Mouse (Mus musculus) left cerebral cortex, adult 11 months (tissue): ENCODE measurements around the gene Gm26620.

Experiments used
- DNase-seq: peaks from one replicate; pipeline ENCODE4 v3.0.0; 2022; ENCODE audit warnings: low spot score

Gene Gm26620

DNA sequence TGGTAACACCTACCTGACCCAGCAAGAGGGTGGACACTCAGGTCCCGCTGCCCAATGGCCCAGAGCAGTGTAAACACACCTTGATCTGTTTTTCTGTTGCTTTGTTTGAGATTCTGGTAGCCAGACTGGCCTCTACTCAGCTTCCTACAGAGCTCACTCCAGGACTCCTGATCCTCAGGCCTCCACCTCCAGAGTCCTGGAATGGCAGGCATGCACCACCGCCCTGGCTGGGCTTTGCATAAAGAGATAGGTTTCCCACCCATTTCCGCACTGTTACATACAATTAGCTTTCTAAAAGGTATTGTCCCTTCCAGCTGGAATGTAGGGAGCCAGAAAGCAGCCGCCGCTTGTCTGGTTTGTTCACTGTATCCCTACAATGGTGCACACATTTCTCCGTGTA, 13.5 kb upstream of the Gm26620 start:
- DNase-seq, result no peak

DNA sequence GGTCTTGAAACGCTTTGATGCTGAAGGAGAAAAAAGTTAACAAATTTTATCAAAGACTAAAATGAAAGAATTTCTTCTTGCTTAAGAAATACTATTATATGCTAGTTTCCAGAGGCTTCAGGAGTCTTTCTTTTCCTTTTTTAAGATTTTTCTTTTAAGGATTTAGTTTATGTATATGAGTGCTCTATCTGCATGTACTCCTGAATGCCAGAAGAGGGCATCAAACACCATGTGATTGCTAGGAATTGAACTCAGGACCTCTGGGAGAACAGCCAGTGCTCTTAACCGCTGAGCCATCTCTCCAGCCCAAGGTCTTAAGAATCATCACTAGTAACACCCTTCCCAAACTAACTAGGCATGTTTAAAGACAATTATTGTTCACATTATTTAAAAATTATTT, 12.9 kb upstream of the Gm26620 start:
- no peak for DNase-seq

GRCm38 (mm10) chr1:170875676-170876075, 9.2 kb upstream of the Gm26620 start:
- DNase-seq, result no peak

GRCm38 (mm10) chr1:170876906-170877305, 8.0 kb upstream of the Gm26620 start:
- DNase-seq, result no peak

DNA sequence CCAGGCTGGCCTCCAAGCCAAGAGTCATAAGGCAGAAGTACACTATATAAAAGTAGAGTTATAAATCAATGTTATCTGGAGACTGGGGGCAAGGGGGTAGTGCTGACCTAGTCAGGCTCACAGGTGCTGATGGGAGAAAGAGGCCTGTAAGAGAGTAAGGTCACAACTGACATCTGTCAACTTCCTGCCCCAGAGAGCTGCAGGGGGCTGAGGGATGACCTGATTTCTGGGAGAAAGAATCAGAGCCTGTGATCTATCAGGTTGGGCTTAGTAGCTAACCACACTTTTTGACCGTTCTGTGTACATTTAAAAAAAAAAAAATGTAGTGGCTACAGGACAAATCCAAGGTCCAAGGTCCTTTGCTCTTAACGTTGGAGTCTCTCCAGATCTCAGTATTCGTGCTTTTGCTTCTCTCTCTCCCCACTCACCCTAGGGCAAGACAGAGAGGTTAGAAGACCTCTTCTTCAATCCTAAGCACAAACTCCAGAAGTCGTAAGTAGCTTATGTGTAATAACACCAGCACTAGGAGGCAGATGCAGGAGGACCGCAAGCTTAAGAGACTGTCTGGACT, 1.9 kb upstream of the Gm26620 start:
- DNase-seq, result no peak

DNA sequence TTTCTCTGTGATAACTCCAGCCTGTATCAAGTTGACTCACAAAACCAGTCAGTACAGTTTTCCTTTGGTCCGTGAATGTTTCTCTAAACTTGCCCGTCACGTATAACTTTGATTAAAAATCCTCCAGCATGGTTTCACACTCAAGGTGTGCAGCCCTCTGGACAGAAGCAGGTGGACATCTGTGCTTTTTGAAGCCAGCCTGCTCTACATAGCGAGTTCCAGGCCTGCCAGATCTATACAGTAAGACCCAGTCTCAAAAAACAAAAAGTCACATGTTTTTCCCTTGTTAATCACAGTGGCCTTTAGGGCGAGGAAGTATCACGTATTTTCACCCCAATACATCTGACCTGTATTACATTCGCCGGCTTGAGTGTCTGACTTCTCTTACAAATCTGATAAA, 475 bp upstream of the Gm26620 start:
- no peak for DNase-seq

DNA sequence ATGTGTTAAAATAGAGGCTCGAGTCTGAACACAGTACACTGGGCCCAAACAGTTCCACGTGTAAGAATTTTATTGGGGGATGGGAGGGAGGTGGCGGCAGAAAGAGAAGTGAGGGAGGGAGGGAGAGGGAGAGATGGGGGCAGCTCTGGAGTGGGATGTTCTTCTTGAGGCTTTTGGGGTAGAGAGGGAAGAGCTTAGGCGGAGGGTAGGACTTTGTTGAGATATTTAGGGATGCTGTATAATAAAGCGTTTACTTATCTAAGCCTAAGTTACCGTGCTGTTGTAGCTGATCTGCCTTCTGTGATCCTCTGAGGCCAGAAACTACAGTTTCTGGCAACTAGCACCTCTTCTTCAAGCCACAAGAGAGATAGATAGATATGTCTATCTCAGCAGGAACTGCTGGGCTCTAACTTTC, 1.2 kb downstream of the Gm26620 start:
- DNase-seq, result no peak

- no peak for DNase-seq
These were observed 4.4 kb downstream of the Gm26620 start for GRCm38 (mm10) chr1:170889310-170889709.

GRCm38 (mm10) chr1:170891646-170892045, 6.8 kb downstream of the Gm26620 start:
- no peak for DNase-seq

DNA sequence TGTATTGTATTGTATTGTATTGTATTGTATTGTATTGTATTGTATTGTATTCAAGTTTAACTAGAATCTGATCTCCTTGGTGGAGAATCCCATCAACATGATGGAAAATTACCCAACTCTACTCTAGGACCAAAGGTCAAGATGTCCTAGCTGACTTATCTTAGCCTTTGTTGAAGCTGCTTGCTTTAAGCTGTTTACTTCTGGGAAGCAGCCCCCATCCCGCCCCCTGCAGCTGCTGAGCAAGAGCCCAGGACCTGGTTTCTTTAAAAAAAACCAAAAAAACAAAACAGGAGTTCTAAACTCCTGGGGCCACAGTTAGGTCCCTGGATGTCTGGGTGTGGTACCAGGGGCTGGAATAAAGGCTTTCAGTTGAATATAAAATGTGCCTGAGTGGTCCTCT, 7.4 kb downstream of the Gm26620 start:
- DNase-seq, result no peak

- no peak for DNase-seq
These were observed 10.0 kb downstream of the Gm26620 start for GRCm38 (mm10) chr1:170894603-170895602.

- DNase-seq, result no peak
These were observed 11.9 kb downstream of the Gm26620 start for GRCm38 (mm10) chr1:170896651-170897281.

DNA sequence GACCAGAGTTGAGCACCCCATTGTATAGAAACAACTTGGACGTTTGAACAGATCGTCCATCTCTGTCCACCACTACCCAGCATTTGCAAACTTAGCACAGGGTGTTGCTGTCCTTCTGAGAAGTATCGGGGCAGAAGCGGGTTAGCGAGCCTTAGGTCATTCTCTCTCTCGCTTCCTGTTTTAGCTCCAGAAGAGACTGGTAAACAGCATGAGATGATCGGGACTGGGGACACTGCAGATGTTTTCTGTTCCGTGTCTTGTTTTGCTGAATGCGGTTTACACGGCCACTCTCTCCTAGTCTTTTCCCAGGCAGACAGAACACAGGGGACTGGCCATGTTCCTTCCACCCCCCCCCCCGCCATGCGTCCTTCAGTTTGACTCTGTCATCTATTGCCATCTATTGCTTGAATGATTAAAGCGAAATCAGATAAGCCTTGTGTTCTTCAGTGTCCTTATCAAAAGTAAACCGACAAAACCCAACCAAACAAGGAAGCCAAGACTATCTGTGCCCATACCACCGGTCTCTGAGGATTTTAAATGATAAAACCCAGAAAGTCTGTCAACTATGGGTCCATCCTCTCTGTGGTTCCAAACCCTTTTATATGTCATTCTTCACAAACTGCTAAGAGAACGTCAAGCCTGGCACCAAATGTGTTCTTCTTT, 13.7 kb downstream of the Gm26620 start:
- DNase-seq, result no peak

DNA sequence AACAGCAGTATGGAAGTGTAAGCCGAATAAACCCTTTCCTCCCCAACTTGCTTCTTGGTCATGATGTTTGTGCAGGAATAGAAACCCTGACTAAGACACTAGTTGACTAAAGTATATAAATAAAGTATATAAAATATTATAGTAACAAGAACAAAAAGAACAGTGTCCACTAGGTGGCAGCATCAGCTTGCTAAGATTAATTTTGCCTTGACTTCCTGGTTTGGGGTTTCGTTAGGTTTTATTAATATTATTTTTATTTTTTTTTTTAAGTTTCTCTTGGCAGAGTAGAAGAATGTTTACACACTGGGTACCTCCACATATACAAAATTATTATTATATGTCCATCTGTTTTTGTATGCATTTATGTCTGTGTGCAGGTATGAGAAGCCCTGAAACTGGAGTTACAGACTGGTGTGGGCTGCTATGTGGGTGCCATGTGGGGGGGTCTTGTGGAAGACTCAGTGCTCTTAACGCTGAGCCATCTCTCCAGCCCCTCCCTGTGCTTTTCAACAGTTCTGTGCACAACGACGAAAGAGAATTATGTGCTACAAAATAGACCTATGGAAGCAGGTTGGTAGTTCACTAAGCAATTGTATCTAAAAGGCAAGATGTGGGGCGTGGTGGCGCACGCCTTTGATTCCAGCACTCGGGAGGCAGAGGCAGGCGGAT, 16.1 kb downstream of the Gm26620 start:
- no peak for DNase-seq

- DNase-seq, result peak; percentile 73
These were observed 16.8 kb downstream of the Gm26620 start for GRCm38 (mm10) chr1:170901536-170902238.

GRCm38 (mm10) chr1:170903485-170903884, 18.6 kb downstream of the Gm26620 start:
- DNase-seq, result no peak

GRCm38 (mm10) chr1:170907111-170907455, 22.2 kb downstream of the Gm26620 start:
- no peak for DNase-seq

DNA sequence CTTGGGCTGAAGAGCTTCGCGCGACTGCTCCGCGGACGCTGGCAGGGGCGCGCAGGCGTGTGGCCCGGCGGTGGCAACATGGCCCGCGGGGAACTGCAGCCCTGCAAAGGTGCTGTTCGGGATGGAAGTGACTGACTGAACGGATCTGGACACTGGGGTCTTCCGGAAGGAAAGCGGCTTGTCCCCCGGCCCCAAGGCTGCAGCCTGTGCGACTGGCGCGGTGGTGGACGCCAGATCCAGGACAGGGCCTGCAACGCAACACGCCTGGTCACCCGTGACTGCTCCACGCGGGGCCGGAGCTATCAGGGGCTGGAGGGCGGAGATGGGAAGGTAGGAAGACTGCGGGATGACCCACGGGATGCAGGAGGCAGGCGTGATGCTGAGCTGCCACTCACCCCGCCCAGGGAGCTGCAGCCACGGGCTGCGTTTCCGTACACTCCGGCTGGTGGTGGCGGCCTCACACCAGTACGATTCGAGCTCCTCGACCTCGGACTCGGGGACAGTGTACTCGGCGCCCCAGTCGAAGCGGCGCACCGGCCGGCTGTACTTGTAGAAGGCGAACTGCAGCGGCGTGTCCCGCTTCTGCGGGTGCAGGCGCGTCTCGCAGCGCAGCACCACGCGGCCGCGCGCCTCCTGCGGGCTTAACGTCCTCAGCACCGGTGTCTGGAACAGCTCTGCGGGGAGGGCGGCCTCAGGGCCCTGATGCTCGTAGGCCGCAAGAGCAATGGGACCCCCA, 22.8 kb downstream of the Gm26620 start:
- no peak for DNase-seq

- no peak for DNase-seq
These were observed 23.5 kb downstream of the Gm26620 start for GRCm38 (mm10) chr1:170908341-170908740.

- DNase-seq, result no peak
These were observed 27.2 kb downstream of the Gm26620 start for GRCm38 (mm10) chr1:170911907-170912660.
